Mouse (Mus musculus) midbrain, embryonic 15.5 days (tissue): ENCODE data around the gene Msi2. TPM values are rescaled to one million over a fixed set of nuclear protein-coding genes. Genes with fewer than 3 reads are reported as not detected.

ENCODE experiments used
- ATAC-seq: fragments of 200-750 bp; cut with Nextera tagmentation; replicated peaks from 2 replicates; pipeline ENCODE4 v1.8.0; 2017; ENCODE audit warnings: moderate TSS enrichment
- H3K27ac ChIP-seq: fragments of 300-500 bp; sonication (generic); 2 replicates; pipeline ENCODE4 v1.5.1; 2015; ENCODE audit warnings: mild to moderate bottlenecking, inconsistent platforms
- H3K27me3 ChIP-seq: fragments of 300-500 bp; sonication (generic); replicated peaks from 2 replicates; pipeline ENCODE4 v1.6.1; 2015; ENCODE audit warnings: inconsistent platforms
- H3K36me3 ChIP-seq: fragments of 300-500 bp; sonication (generic); replicated peaks from 2 replicates; pipeline ENCODE4 v1.6.1; 2015; ENCODE audit warnings: inconsistent platforms
- H3K4me1 ChIP-seq: fragments of 300-500 bp; sonication (generic); 2 replicates; pipeline ENCODE4 v1.6.1; 2015; ENCODE audit warnings: inconsistent platforms
- H3K4me2 ChIP-seq: fragments of 300-500 bp; sonication (generic); 2 replicates; pipeline ENCODE4 v1.6.1; 2015; ENCODE audit warnings: inconsistent platforms, mild to moderate bottlenecking, moderate library complexity
- H3K4me3 ChIP-seq: fragments of 300-500 bp; sonication (generic); 2 replicates; pipeline ENCODE4 v1.5.1; 2015; ENCODE audit warnings: mild to moderate bottlenecking, inconsistent platforms
- H3K9ac ChIP-seq: fragments of 300-500 bp; sonication (generic); 2 replicates; pipeline ENCODE4 v1.6.1; 2015; ENCODE audit warnings: mild to moderate bottlenecking, inconsistent platforms
- H3K9me3 ChIP-seq: fragments of 300-500 bp; sonication (generic); 2 replicates; pipeline ENCODE4 v1.6.1; 2016; ENCODE audit warnings: inconsistent platforms
- WGBS: fragments of 180-500 bp; shearing (Covaris S2); methylation state at CpG from one replicate; pipeline ENCODE4 v1.1.7; 2015; ENCODE audit warnings: mixed read lengths; 5-methylcytosine and 5-hydroxymethylcytosine counted together
- polyA plus RNA-seq: library from polyadenylated mRNA; unstranded; fragments of >200 nt; fragmentation: Nextera tagmentation; extraction: Ambion mirVana; gene quantifications from 2 replicates; pipeline ENCODE4 v1.2.1, GENCODE M21; 2015

Gene Msi2
- polyA plus RNA-seq, 1 experiment from 2014 or later: 33.6 TPM

- WGBS: 92% methylated on average over 14 of the region's 14 CpGs
- H3K9ac ChIP-seq: no peak overlapping the region
- H3K4me1 ChIP-seq: peaks cover 38% of the 10 kb centered on the region
- H3K9me3 ChIP-seq: no peaks in the 10 kb centered on the region
- no peak overlapping the region for H3K4me3 ChIP-seq
- no peak overlapping the region for H3K27ac ChIP-seq
- no peaks in the 10 kb centered on the region for H3K36me3 ChIP-seq
- no peak for ATAC-seq
- H3K27me3 ChIP-seq: no peaks in the 10 kb centered on the region
- no peak overlapping the region for H3K4me2 ChIP-seq
These were observed 50.0 kb downstream of the Msi2 start for GRCm38 (mm10) chr11:88668345-88668744.

- Histone ChIP-seq H3K9ac (no peak overlapping the region), H3K4me3 (no peak overlapping the region), H3K4me2 (no peak overlapping the region), H3K9me3 (no peaks in the 10 kb centered on the region), H3K36me3 (no peaks in the 10 kb centered on the region), H3K27me3 (no peaks in the 10 kb centered on the region), H3K27ac (peak overlapping the region; percentile 37; the same call in 1 of the 2 replicates), H3K4me1 (peaks cover 52% of the 10 kb centered on the region)
- no peak for ATAC-seq
- WGBS: 58% methylated on average over 15 of the region's 15 CpGs
These were observed 52.5 kb downstream of the Msi2 start for GRCm38 (mm10) chr11:88665799-88666198.

GRCm38 (mm10) chr11:88661444-88662180 is 56.7 kb downstream of the Msi2 start:
- Histone ChIP-seq H3K36me3 (no peaks in the 10 kb centered on the region), H3K27me3 (no peaks in the 10 kb centered on the region), H3K27ac (no peak overlapping the region), H3K4me3 (no peak overlapping the region), H3K9ac (no peak overlapping the region), H3K4me1 (peaks cover 48% of the 10 kb centered on the region), H3K4me2 (no peak overlapping the region), H3K9me3 (no peaks in the 10 kb centered on the region)
- WGBS: 85% methylated on average over 11 of the region's 11 CpGs
- no peak for ATAC-seq

GRCm38 (mm10) chr11:88660404-88660803 is 57.9 kb downstream of the Msi2 start:
- Histone ChIP-seq H3K4me2 (no peak overlapping the region), H3K27me3 (no peaks in the 10 kb centered on the region), H3K4me1 (peaks cover 40% of the 10 kb centered on the region), H3K4me3 (no peak overlapping the region), H3K9me3 (no peaks in the 10 kb centered on the region), H3K36me3 (no peaks in the 10 kb centered on the region), H3K27ac (no peak overlapping the region), H3K9ac (no peak overlapping the region)
- 76% methylated on average over 9 of the region's 9 CpGs for WGBS
- no peak for ATAC-seq

GRCm38 (mm10) chr11:88658926-88659325 is 59.4 kb downstream of the Msi2 start:
- H3K27me3 ChIP-seq: no peaks in the 10 kb centered on the region
- 93% methylated on average over 5 of the region's 5 CpGs for WGBS
- no peak overlapping the region for H3K4me2 ChIP-seq
- no peaks in the 10 kb centered on the region for H3K9me3 ChIP-seq
- no peaks in the 10 kb centered on the region for H3K36me3 ChIP-seq
- peaks cover 37% of the 10 kb centered on the region for H3K4me1 ChIP-seq
- H3K9ac ChIP-seq: no peak overlapping the region
- no peak overlapping the region for H3K27ac ChIP-seq
- H3K4me3 ChIP-seq: no peak overlapping the region
- ATAC-seq: no peak

- H3K4me2 ChIP-seq: no peak overlapping the region
- peaks cover 32% of the 10 kb centered on the region for H3K4me1 ChIP-seq
- no peak overlapping the region for H3K4me3 ChIP-seq
- no peak overlapping the region for H3K9ac ChIP-seq
- 74% methylated on average over 8 of the region's 8 CpGs for WGBS
- no peaks in the 10 kb centered on the region for H3K9me3 ChIP-seq
- no peaks in the 10 kb centered on the region for H3K36me3 ChIP-seq
- no peaks in the 10 kb centered on the region for H3K27me3 ChIP-seq
- ATAC-seq: no peak
- H3K27ac ChIP-seq: no peak overlapping the region
These were observed 62.5 kb downstream of the Msi2 start for GRCm38 (mm10) chr11:88655786-88656185.

GRCm38 (mm10) chr11:88655214-88655566 is 63.1 kb downstream of the Msi2 start:
- ATAC-seq: no peak
- no peak overlapping the region for H3K9ac ChIP-seq
- H3K4me1 ChIP-seq: peaks cover 38% of the 10 kb centered on the region

GRCm38 (mm10) chr11:88654391-88655213 is 63.7 kb downstream of the Msi2 start:
- Histone ChIP-seq H3K27me3 (no peaks in the 10 kb centered on the region), H3K27ac (no peak overlapping the region), H3K4me1 (peaks cover 39% of the 10 kb centered on the region), H3K4me3 (no peak overlapping the region), H3K9me3 (no peaks in the 10 kb centered on the region), H3K9ac (no peak overlapping the region), H3K4me2 (no peak overlapping the region), H3K36me3 (no peaks in the 10 kb centered on the region)
- WGBS: 83% methylated on average over 18 of the region's 18 CpGs
- no peak for ATAC-seq

More at GRCm38 (mm10) chr11:88655214-88655566, 63.1 kb downstream of the Msi2 start:
- H3K27me3 ChIP-seq: no peaks in the 10 kb centered on the region
- H3K36me3 ChIP-seq: no peaks in the 10 kb centered on the region
- H3K9me3 ChIP-seq: no peaks in the 10 kb centered on the region
- H3K27ac ChIP-seq: no peak overlapping the region
- no peak overlapping the region for H3K4me3 ChIP-seq
- H3K4me2 ChIP-seq: no peak overlapping the region
- WGBS: 93% methylated on average over 3 of the region's 3 CpGs

GRCm38 (mm10) chr11:88650275-88650674 is 68.0 kb downstream of the Msi2 start:
- no peaks in the 10 kb centered on the region for H3K27me3 ChIP-seq
- WGBS: 40% methylated on average over 4 of the region's 4 CpGs
- H3K9ac ChIP-seq: no peak overlapping the region
- no peaks in the 10 kb centered on the region for H3K36me3 ChIP-seq
- peak overlapping the region; percentile 57 for H3K27ac ChIP-seq
- no peak overlapping the region for H3K4me3 ChIP-seq
- peaks cover 65% of the 10 kb centered on the region for H3K4me1 ChIP-seq
- no peak overlapping the region for H3K4me2 ChIP-seq
- no peaks in the 10 kb centered on the region for H3K9me3 ChIP-seq
- ATAC-seq: no peak; the same call in 1 of the 2 replicates

GRCm38 (mm10) chr11:88649009-88649408 is 69.3 kb downstream of the Msi2 start:
- H3K27ac ChIP-seq: peak overlapping the region; percentile 54; the same call in 1 of the 2 replicates
- H3K4me1 ChIP-seq: peaks cover 64% of the 10 kb centered on the region
- no peak overlapping the region for H3K4me2 ChIP-seq
- no peak for ATAC-seq
- 65% methylated on average over 2 of the region's 2 CpGs for WGBS
- no peaks in the 10 kb centered on the region for H3K9me3 ChIP-seq
- H3K9ac ChIP-seq: no peak overlapping the region
- no peaks in the 10 kb centered on the region for H3K36me3 ChIP-seq
- H3K4me3 ChIP-seq: no peak overlapping the region
- no peaks in the 10 kb centered on the region for H3K27me3 ChIP-seq

- Histone ChIP-seq H3K4me1 (peaks cover 64% of the 10 kb centered on the region), H3K27ac (peak overlapping the region; percentile 54), H3K36me3 (no peaks in the 10 kb centered on the region), H3K4me3 (no peak overlapping the region), H3K9me3 (no peaks in the 10 kb centered on the region), H3K9ac (no peak overlapping the region), H3K4me2 (no peak overlapping the region), H3K27me3 (no peaks in the 10 kb centered on the region)
- 45% methylated on average over 5 of the region's 5 CpGs for WGBS
- no peak for ATAC-seq
These were observed 69.9 kb downstream of the Msi2 start for GRCm38 (mm10) chr11:88648407-88648806.

- Histone ChIP-seq H3K9ac (no peak overlapping the region), H3K4me2 (no peak overlapping the region), H3K36me3 (no peaks in the 10 kb centered on the region), H3K4me1 (peaks cover 50% of the 10 kb centered on the region), H3K27me3 (no peaks in the 10 kb centered on the region), H3K4me3 (no peak overlapping the region), H3K9me3 (no peaks in the 10 kb centered on the region), H3K27ac (peak overlapping the region; percentile 8; the same call in 1 of the 2 replicates)
- ATAC-seq: no peak
- 79% methylated on average over 6 of the region's 6 CpGs for WGBS
These were observed 71.8 kb downstream of the Msi2 start for GRCm38 (mm10) chr11:88646493-88646892.
